In genomic region chr7:80115224-80115590, GRCm38 (mm10) we compare ENCODE assay signal across 7 mouse cellular contexts. TPM values are rescaled to one million over a fixed set of nuclear protein-coding genes. Genes with fewer than 3 reads are reported as not detected.
A peak's percentile ranks its signal among the peaks of the same experiment; 100 is the strongest.
DNase-seq lines count a peak whose midpoint lies in the region; ATAC-seq lines count a peak whose summit lies in the region.

Idh2 (minus strand) TSS chr7:80115392.

- under 1% methylated on average over 28 of the region's 29 CpGs for WGBS in intestine, embryonic 16.5 days
- WGBS in midbrain, embryonic 11.5 days, result under 1% methylated on average over 29 of the region's 29 CpGs

- H3K9ac ChIP-seq in intestine, embryonic 16.5 days (ENCODE audit: low read depth, low read length), result peak within 1 kb of the TSS; percentile 99
- H3K9ac ChIP-seq in midbrain, embryonic 11.5 days (ENCODE audit: low read length), result peak within 1 kb of the TSS; percentile 96

- peak within 1 kb of the TSS; percentile 90 for H3K4me2 ChIP-seq in intestine, embryonic 16.5 days (ENCODE audit: low read depth, low read length)
- peak within 1 kb of the TSS; percentile 72 for H3K4me2 ChIP-seq in midbrain, embryonic 11.5 days

- H3K4me3 ChIP-seq in intestine, embryonic 16.5 days (ENCODE audit: low read length), result peak within 1 kb of the TSS; percentile 97
- peak within 1 kb of the TSS; percentile 94 for H3K4me3 ChIP-seq in midbrain, embryonic 11.5 days (ENCODE audit: low read depth, low read length)

- peaks cover 35% of the 10 kb centered on the region for H3K4me1 ChIP-seq in intestine, embryonic 16.5 days (ENCODE audit: control insufficient read depth, insufficient read depth, low read length)
- H3K4me1 ChIP-seq in midbrain, embryonic 11.5 days (ENCODE audit: control insufficient read depth, insufficient read depth, low read length), result peaks cover 21% of the 10 kb centered on the region

- peak; percentile 97 for DNase-seq in adrenal gland, adult 2 months
- DNase-seq in embryo, embryonic 11.5 days (ENCODE audit: low read depth, low spot score), result peak; percentile 79
- DNase-seq in gastrocnemius, postnatal 4 days (ENCODE audit: low spot score in 2 of 2), result peak; percentile 90 to 96
- peak; percentile 89 to 91 for DNase-seq in left cerebral cortex, postnatal 36 days (ENCODE audit: low spot score in 2 of 2)
- DNase-seq in midbrain, embryonic 11.5 days (ENCODE audit: low spot score, missing footprints), result peak; percentile 98
- DNase-seq in skeletal muscle tissue, adult 2 months (ENCODE audit: low read depth, low spot score), result peak; percentile 90

- peak within 1 kb of the TSS; percentile 97 for H3K27ac ChIP-seq in intestine, embryonic 16.5 days (ENCODE audit: low read length)
- H3K27ac ChIP-seq in midbrain, embryonic 11.5 days (ENCODE audit: low read depth, low read length), result peak within 1 kb of the TSS; percentile 84

- H3K36me3 ChIP-seq in intestine, embryonic 16.5 days (ENCODE audit: control insufficient read depth, insufficient read depth, low read length), result no peaks in the 10 kb centered on the region
- H3K36me3 ChIP-seq in midbrain, embryonic 11.5 days (ENCODE audit: control insufficient read depth, insufficient read depth, low read length), result no peaks in the 10 kb centered on the region

- peak; percentile 98 for ATAC-seq in intestine, embryonic 16.5 days
- peak; percentile 98 for ATAC-seq in midbrain, embryonic 11.5 days (ENCODE audit: low FRiP score)

- H3K27me3 ChIP-seq in intestine, embryonic 16.5 days (replicated peaks; ENCODE audit: control insufficient read depth, insufficient read depth, low read length), result no peaks in the 10 kb centered on the region
- H3K27me3 ChIP-seq in midbrain, embryonic 11.5 days (ENCODE audit: control insufficient read depth, insufficient read depth, low read length), result no peaks in the 10 kb centered on the region; the same call in 1 of the 2 replicates

- intact Hi-C loops in left cerebral cortex, postnatal 36 days (cut with DNase I), result loop anchor here (2.0 kb wide), 1 partner anchor 88 kb away; no protein-coding TSS in a partner anchor

- no peaks in the 10 kb centered on the region for H3K9me3 ChIP-seq in intestine, embryonic 16.5 days (ENCODE audit: control insufficient read depth, low read length)
- no peaks in the 10 kb centered on the region for H3K9me3 ChIP-seq in midbrain, embryonic 11.5 days (ENCODE audit: control insufficient read depth, low read length)

RNA-seq across cellular contexts. Expression of gene Idh2, which starts in this region (rescaled TPM):
- 100 to 1,000 TPM in 1 of 2 experiments, 10 to 100 TPM in 1; 96.2 to 200 TPM for total RNA-seq in adrenal gland, adult 2 months (2021)
- 147 and 150 TPM in 2 replicates for polyA plus RNA-seq in adrenal gland, adult 2 months (2012; rRNA removed)
- 100 to 1,000 TPM; 433 to 473 TPM for total RNA-seq in gastrocnemius, postnatal 4 days (2021)
- 540 and 585 TPM in 2 replicates for polyA plus RNA-seq in intestine, embryonic 16.5 days (2015; fragmentation: Nextera tagmentation; extraction: Ambion mirVana)
- total RNA-seq in left cerebral cortex, postnatal 36 days (2021), result 10 to 100 TPM; 52.2 to 55.6 TPM
- 349 and 357 TPM in 2 replicates for polyA plus RNA-seq in midbrain, embryonic 11.5 days (2014; fragmentation: Nextera tagmentation; extraction: Ambion mirVana)

Comparison
In these comparisons a context has a peak if more than half of its experiments do, and no peak if none do; other contexts are left out.
1. Peak in every context shown above with its lines: DNase-seq, ATAC-seq, H3K4me3 ChIP-seq and H3K27ac ChIP-seq.